Mouse (Mus musculus): Measurements from ENCODE around the gene Znrd1.
A peak's percentile ranks its signal among the peaks of the same experiment; 100 is the strongest.
"Not testable (repeated sequence)": the region's sequence is repeated elsewhere in the genome, so short reads cannot be mapped to it uniquely, and the experiment has no call there.

Gene Znrd1

DNA sequence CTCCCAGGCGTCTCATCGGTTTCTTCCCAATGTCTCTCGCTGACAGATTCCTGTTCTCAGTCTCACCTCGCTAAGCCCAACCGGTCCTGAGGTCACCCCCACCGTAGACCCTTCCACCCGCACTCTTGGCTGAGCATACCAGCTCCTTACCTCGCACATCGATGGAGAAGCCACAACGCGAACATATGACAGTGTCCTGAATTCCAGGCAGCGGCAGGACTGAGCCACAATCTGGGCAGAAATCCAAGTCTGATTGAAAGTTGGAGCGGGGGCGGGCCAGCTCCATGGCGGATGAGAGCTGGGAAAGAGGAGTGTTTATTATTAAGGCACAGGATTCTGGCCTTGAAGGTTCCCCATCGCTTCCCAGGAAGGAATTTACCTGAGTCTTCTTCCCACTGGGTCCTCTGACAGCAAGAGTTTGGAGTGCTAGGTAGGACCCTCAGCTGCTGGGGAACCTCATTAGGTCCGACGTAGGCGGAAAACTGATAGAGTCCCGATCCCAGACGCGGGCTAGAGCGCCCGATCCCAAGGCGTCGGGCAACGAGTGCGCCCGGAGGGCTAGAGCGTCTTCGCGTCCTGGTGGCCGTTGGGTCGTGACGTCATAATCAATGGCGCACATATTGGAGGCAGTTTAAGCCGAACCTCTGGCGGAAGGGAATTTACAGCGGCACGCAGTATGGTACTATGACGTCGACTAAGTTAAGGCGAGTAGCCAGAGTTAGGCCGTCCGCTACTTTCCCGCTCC lies at the start of gene Znrd1, which contains the start of gene Znrd1as:
TSS of gene Znrd1 (minus strand) at position 561 of the 745 bp plus-strand sequence.
TSS of gene Znrd1as (plus strand) at position 594 of the 745 bp plus-strand sequence.
- H3K36me3 ChIP-seq (ENCODE audit: control insufficient read depth, insufficient read depth, low read length, poor library complexity, severe bottlenecking) = no peaks in the 10 kb centered on the region
- H3K27me3 ChIP-seq (ENCODE audit: control insufficient read depth, insufficient read depth, low read length, poor library complexity, severe bottlenecking) = no peaks in the 10 kb centered on the region
- DNase-seq (ENCODE audit: low read depth, low spot score) = peak; percentile 93

- Histone ChIP-seq H3K36me3 (ENCODE audit: control insufficient read depth, insufficient read depth, low read length, poor library complexity, severe bottlenecking) (no peaks in the 10 kb centered on the region), H3K27me3 (ENCODE audit: control insufficient read depth, insufficient read depth, low read length, poor library complexity, severe bottlenecking) (no peaks in the 10 kb centered on the region; the same call in 1 of the 2 replicates)
- no peak for DNase-seq (ENCODE audit: low read depth, low spot score)
Measured at GRCm38 (mm10) chr17:37003366-37003765, 45.0 kb upstream of the Znrd1 start.

DNA sequence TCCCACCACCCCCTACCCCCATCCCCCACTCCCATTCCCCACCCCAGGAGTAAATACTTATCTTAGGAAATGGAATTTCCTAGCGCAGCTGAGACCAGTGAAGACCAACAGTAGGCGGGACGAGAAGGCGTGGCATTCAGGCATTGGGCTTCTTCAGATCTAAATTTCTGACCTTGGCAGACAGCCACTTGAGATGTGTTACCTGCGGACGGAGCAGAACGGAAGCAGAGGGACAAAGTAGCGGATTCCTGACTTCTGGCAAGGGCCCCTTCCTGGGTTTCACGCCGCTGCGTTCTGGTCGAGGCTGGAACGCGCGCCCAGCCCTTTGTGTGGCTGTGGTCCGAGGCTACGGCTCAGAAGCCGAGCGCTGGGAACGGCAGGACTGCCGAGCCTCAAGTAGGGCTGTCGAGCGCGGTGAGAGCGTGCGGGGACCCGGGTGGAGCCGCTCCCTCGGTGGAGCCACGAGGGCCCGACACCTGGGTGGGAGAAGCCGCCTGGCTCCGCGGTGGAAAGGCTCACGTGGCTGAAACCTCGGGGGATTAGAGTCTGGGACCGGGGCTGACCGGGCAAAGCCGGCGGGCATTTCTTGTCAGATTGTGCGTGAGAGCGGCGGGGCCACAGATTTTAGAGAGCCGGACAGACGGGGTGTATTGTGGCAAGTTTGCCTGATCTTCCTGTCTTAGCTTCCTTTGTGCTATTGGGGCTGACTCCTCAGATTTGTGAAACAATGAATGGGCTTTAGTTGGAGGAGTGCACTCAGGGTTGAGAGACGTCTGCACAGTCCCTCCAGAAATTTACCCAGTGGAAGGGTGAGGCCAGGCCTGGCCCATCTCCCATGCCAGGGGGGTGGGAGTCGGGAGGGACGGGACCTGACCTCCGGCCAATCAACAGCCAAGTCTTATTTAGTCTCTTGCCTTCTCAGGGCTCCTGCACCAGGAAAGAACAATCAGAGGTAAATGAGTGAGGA lies 44.3 kb upstream of the Znrd1 start:
- no peak for DNase-seq (ENCODE audit: low read depth, low spot score)
- Histone ChIP-seq H3K27me3 (ENCODE audit: control insufficient read depth, insufficient read depth, low read length, poor library complexity, severe bottlenecking) (no peaks in the 10 kb centered on the region; the same call in 1 of the 2 replicates), H3K36me3 (ENCODE audit: control insufficient read depth, insufficient read depth, low read length, poor library complexity, severe bottlenecking) (no peaks in the 10 kb centered on the region)

DNA sequence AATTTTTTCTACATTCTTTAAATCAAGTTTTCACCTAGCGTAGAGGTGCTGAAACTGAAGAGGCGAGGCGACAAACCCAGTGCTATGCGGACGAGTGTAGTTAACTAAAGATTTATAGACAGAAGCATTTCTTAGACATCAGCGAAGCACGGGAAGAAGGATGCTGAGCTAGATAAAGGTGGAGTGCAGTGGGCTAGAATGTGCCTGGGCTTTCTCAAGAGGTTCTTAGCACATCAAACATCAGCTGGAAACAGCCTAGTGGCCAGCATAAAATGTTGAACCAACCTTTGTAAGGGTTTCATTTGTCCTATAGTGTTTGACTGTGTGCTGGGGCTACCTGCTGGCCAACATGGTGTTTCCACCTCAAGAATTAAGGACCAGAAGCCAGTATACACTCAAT lies 42.5 kb upstream of the Znrd1 start, which contains the start of gene Zfp57:
TSS of gene Zfp57 (plus strand) at position 301 of the 400 bp plus-strand sequence.
- no peaks in the 10 kb centered on the region for H3K36me3 ChIP-seq (ENCODE audit: control insufficient read depth, insufficient read depth, low read length, poor library complexity, severe bottlenecking)

GRCm38 (mm10) chr17:36998477-36998876 lies 40.1 kb upstream of the Znrd1 start:
- Histone ChIP-seq H3K27me3 (ENCODE audit: control insufficient read depth, insufficient read depth, low read length, poor library complexity, severe bottlenecking) (no peaks in the 10 kb centered on the region; the same call in 1 of the 2 replicates), H3K36me3 (ENCODE audit: control insufficient read depth, insufficient read depth, low read length, poor library complexity, severe bottlenecking) (no peaks in the 10 kb centered on the region)
- no peak for DNase-seq (ENCODE audit: low read depth, low spot score)

More for the DNA sequence above, 42.5 kb upstream of the Znrd1 start, which contains the start of gene Zfp57:
- DNase-seq (ENCODE audit: low read depth, low spot score) = no peak
- H3K27me3 ChIP-seq (ENCODE audit: control insufficient read depth, insufficient read depth, low read length, poor library complexity, severe bottlenecking) = no peaks in the 10 kb centered on the region; the same call in 1 of the 2 replicates

- Histone ChIP-seq H3K36me3 (ENCODE audit: control insufficient read depth, insufficient read depth, low read length, poor library complexity, severe bottlenecking) (no peaks in the 10 kb centered on the region), H3K27me3 (ENCODE audit: control insufficient read depth, insufficient read depth, low read length, poor library complexity, severe bottlenecking) (no peaks in the 10 kb centered on the region; the same call in 1 of the 2 replicates)
- DNase-seq (ENCODE audit: low read depth, low spot score) = peak; percentile 69
Measured at GRCm38 (mm10) chr17:36997033-36997735, 38.8 kb upstream of the Znrd1 start.

- H3K36me3 ChIP-seq (ENCODE audit: control insufficient read depth, insufficient read depth, low read length, poor library complexity, severe bottlenecking) = no peaks in the 10 kb centered on the region
- no peak for DNase-seq (ENCODE audit: low read depth, low spot score)
- no peaks in the 10 kb centered on the region; the same call in 1 of the 2 replicates for H3K27me3 ChIP-seq (ENCODE audit: control insufficient read depth, insufficient read depth, low read length, poor library complexity, severe bottlenecking)
Measured at GRCm38 (mm10) chr17:36995448-36995847, 37.1 kb upstream of the Znrd1 start.

DNA sequence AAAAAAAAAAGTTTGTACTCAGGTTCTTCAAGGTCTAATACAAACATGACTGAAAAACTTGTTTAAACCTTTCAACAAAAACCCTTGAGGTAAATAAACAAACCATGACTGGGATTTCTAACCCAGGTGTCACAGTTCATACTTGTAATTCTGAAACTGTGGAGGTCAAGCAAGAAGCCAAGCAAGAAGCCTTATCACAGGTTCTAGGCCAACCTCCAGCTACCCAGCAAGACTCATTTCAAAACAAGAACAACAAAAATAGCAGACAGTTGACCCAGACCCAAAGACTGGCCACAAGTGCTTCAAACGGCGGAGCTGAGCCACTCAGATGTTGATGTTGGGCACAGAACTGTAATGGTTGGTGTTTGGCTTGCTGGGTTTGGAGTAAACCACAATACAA lies 36.2 kb upstream of the Znrd1 start:
- H3K27me3 ChIP-seq (ENCODE audit: control insufficient read depth, insufficient read depth, low read length, poor library complexity, severe bottlenecking) = no peaks in the 10 kb centered on the region
- no peak for DNase-seq (ENCODE audit: low read depth, low spot score)

DNA sequence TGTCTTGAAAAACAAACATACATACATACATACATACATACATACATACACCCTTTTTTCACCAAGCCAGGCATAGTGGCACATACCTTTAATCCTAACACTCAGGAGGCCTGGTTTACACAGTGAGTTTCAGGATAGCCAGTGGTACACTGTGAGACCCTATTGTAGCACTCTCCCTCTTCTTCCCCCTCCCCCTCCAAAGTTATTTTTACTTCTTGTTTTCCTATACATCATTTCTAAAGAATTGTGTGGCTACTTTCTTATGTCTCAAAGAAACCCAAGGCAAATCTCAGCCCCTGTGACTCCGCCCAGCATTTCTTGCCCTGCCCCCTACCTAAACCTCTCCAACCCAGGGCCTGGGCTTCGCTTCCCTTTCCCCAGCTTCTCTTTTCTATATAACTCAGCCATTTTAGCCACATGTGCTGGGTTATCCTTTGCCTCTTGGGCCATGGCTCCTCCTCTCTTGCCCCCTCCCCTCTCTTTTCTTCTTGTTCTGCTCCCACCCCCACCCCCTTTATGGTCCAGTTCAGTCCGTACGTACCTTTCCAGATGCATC lies 35.5 kb upstream of the Znrd1 start:
- no peaks in the 10 kb centered on the region for H3K36me3 ChIP-seq (ENCODE audit: control insufficient read depth, insufficient read depth, low read length, poor library complexity, severe bottlenecking)
- no peak for DNase-seq (ENCODE audit: low read depth, low spot score)
- no peaks in the 10 kb centered on the region for H3K27me3 ChIP-seq (ENCODE audit: control insufficient read depth, insufficient read depth, low read length, poor library complexity, severe bottlenecking)

More for the DNA sequence above, 36.2 kb upstream of the Znrd1 start:
- H3K36me3 ChIP-seq (ENCODE audit: control insufficient read depth, insufficient read depth, low read length, poor library complexity, severe bottlenecking) = no peaks in the 10 kb centered on the region

DNA sequence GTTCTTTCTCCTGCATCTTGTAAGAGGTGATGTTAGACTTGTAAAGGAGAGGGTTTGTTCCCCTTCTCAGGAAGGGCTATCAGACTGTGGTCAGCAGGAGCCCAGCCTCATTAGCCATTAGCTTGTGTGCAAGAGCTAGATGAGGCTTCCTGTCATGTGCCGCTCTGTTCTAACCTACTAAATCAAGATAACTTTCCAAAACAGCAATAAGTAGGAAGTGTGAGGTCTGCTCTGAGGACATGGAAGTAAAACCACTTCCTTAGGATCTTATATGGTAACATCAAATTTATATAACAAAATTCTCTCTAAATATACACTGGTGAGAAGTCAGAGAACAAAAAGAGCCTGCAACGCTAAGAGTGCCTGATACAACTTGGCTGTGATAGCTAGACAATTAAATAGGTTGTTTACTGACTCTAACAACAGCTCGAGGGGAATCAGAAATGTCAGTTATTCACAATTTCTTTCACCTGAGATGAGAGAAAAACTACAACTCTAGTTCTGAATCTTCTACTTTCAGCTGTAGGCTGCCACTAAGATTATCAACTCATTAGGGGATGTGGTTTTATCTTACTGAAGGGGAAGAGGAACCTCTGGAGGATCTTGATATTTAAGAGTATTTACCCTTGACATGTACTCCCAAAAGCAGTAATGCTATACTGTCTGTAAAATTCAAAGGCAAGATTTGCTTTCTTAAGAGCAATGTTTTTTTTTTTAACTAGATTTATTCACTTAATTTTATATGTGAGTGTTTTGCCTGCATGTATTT lies 34.2 kb upstream of the Znrd1 start:
- peak; percentile 5 for DNase-seq (ENCODE audit: low read depth, low spot score)
- Histone ChIP-seq H3K36me3 (ENCODE audit: control insufficient read depth, insufficient read depth, low read length, poor library complexity, severe bottlenecking) (no peaks in the 10 kb centered on the region), H3K27me3 (ENCODE audit: control insufficient read depth, insufficient read depth, low read length, poor library complexity, severe bottlenecking) (no peaks in the 10 kb centered on the region)

- not testable (repeated sequence) for H3K36me3 ChIP-seq (ENCODE audit: control insufficient read depth, insufficient read depth, low read length, poor library complexity, severe bottlenecking); H3K27me3 ChIP-seq (ENCODE audit: control insufficient read depth, insufficient read depth, low read length, poor library complexity, severe bottlenecking); DNase-seq (ENCODE audit: low read depth, low spot score)
Measured at GRCm38 (mm10) chr17:36990630-36991029, 32.3 kb upstream of the Znrd1 start.

GRCm38 (mm10) chr17:36989437-36989836 lies 31.1 kb upstream of the Znrd1 start, which contains the start of gene H2-M5:
H2-M5 (minus strand) TSS chr17:36989537.
- no peak for DNase-seq (ENCODE audit: low read depth, low spot score)
- no peaks in the 10 kb centered on the region for H3K36me3 ChIP-seq (ENCODE audit: control insufficient read depth, insufficient read depth, low read length, poor library complexity, severe bottlenecking)
- no peaks in the 10 kb centered on the region for H3K27me3 ChIP-seq (ENCODE audit: control insufficient read depth, insufficient read depth, low read length, poor library complexity, severe bottlenecking)

GRCm38 (mm10) chr17:36988475-36988874 lies 30.1 kb upstream of the Znrd1 start:
- DNase-seq (ENCODE audit: low read depth, low spot score) = no peak
- no peaks in the 10 kb centered on the region for H3K36me3 ChIP-seq (ENCODE audit: control insufficient read depth, insufficient read depth, low read length, poor library complexity, severe bottlenecking)
- H3K27me3 ChIP-seq (ENCODE audit: control insufficient read depth, insufficient read depth, low read length, poor library complexity, severe bottlenecking) = no peaks in the 10 kb centered on the region
